Mouse (Mus musculus): Measurements from ENCODE around the gene Taf3.

DNA sequence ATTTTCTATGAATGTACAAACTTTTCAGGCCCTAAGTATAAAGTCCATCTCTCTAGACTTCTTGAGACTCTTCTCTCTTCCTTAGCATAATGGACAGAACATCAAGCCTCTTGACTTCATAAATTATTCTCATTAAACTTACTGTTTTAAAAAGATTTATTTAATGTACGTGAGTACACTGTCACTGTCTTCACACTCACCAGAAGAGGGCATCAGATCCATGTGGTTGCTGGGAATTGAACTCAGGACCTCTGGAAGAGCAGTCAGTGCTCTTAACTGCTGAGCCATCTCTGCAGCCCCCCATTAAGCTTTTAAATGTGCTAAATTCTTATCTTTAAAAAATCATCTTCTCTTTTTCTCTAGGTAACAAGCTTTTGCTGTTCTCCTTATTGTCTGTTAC lies 105.4 kb downstream of the Taf3 start:
- no peak for TF ChIP-seq GATA1 (IDR thresholded peaks at IDR 0.05; ENCODE audit: low read length)
- no peak for TF ChIP-seq TAL1 (IDR thresholded peaks at IDR 0.05; ENCODE audit: low read length)
